In the genomic region with DNA sequence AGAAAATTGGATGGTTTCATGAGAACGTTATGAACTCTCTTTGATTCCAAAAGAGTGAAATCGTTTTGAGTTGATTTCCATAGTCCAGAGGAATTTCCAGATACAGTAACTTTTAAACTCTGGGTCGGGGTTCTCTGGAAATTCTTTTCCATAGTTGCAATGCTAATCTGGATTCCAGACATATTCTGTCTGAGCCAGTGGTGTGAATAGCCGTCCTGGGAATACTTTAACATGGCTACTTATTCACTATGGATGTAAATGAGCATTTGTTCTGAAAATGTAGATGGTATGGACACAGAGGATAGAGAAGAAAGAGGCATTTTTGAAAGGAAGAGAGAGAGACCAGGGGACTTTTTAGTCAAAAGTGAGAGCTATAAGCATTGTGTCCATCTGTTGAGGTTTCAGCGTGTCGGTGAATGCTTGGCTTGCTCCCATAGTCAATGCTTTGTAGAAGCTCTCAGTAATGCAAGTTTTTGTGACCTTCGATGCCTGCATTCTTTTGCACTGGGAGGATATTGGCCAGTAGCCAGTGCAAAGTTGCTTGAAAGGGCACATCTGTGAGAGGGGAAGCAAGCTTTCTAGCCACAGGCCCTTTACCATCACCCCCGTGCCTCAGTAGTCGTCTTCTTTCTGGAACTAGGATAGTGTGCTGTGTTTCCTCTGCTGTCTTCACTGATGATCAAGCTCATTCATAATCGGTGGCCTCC, we compare ENCODE assay signal across 16 mouse cellular contexts.
DNase-seq lines count a peak whose midpoint lies in the region; ATAC-seq and TF ChIP-seq lines count a peak whose summit lies in the region.
"Had no signal": no experiment of that assay in that cellular context is flagged by ENCODE, and none has a peak within 500 bp of the region (broad histone marks: within the 10 kb centered on the region; RNA-seq: fewer than 3 reads in every experiment).

No protein-coding gene starts in this region.

- no peaks in the 10 kb centered on the region for H3K9me3 ChIP-seq in kidney, postnatal 0 days (replicated peaks; ENCODE audit: low read length)
- no peaks in the 10 kb centered on the region for H3K9me3 ChIP-seq in forebrain, embryonic 15.5 days
- H3K9me3 ChIP-seq: embryonic facial prominence, embryonic 15.5 days; heart, embryonic 12.5 days; liver, embryonic 15.5 days; neural tube, embryonic 15.5 days had no signal

- no peaks in the 10 kb centered on the region for H3K4me1 ChIP-seq in kidney, postnatal 0 days (replicated peaks; ENCODE audit: insufficient read depth, low read length)
- H3K4me1 ChIP-seq in forebrain, embryonic 15.5 days: no peaks in the 10 kb centered on the region
- H3K4me1 ChIP-seq: embryonic facial prominence, embryonic 15.5 days; liver, embryonic 15.5 days; neural tube, embryonic 15.5 days had no signal

- H3K4me3 ChIP-seq in kidney, postnatal 0 days (replicated peaks; ENCODE audit: low read depth, low read length): no peak overlapping the region
- no peak overlapping the region for H3K4me3 ChIP-seq in forebrain, embryonic 15.5 days
- H3K4me3 ChIP-seq: embryonic facial prominence, embryonic 15.5 days; heart, embryonic 12.5 days; left cerebral cortex, adult 2 months; liver, embryonic 15.5 days; neural tube, embryonic 15.5 days had no signal

- intact Hi-C loops in heart, postnatal 25 days (cut with DNase I): no loop called here

- TF ChIP-seq CTCF in kidney, postnatal 0 days (IDR thresholded peaks at IDR 0.05; ENCODE audit: low read depth): no peak

- WGBS in kidney, postnatal 0 days: 53% methylated on average over 10 of the region's 10 CpGs
- 53% methylated on average over 10 of the region's 10 CpGs for WGBS in forebrain, embryonic 15.5 days

- H3K27me3 ChIP-seq in kidney, postnatal 0 days (ENCODE audit: insufficient read depth, low read length): no peaks in the 10 kb centered on the region
- no peaks in the 10 kb centered on the region for H3K27me3 ChIP-seq in forebrain, embryonic 15.5 days
- H3K27me3 ChIP-seq: embryonic facial prominence, embryonic 15.5 days; heart, embryonic 12.5 days; liver, embryonic 15.5 days; neural tube, embryonic 15.5 days had no signal

- DNase-seq in heart, adult 11 months: peak; percentile 71
- no peak for DNase-seq in heart, postnatal 25 days (ENCODE audit: low spot score)
- peak; percentile 27 for DNase-seq in ovary, adult 18-20 months (ENCODE audit: low spot score)
- DNase-seq in ovary, postnatal 10 days (ENCODE audit: low spot score): no peak
- peak; percentile 65 for DNase-seq in kidney, postnatal 0 days (ENCODE audit: low spot score)
- peak; percentile 20 for DNase-seq in lung, postnatal 36 days
- no peak for DNase-seq in thymus, postnatal 0 days (ENCODE audit: low spot score)
- DNase-seq: cerebellum, postnatal 25 days; midbrain, embryonic 14.5 days; thymus, adult 18-20 months had no signal

- no peak overlapping the region for H3K27ac ChIP-seq in kidney, postnatal 0 days
- H3K27ac ChIP-seq in forebrain, embryonic 15.5 days (replicated peaks): no peak overlapping the region
- H3K27ac ChIP-seq: embryonic facial prominence, embryonic 15.5 days; left cerebral cortex, adult 2 months; liver, embryonic 15.5 days; neural tube, embryonic 15.5 days had no signal

- H3K36me3 ChIP-seq in kidney, postnatal 0 days (ENCODE audit: insufficient read depth, low read length): no peaks in the 10 kb centered on the region
- H3K36me3 ChIP-seq in forebrain, embryonic 15.5 days: no peaks in the 10 kb centered on the region
- H3K36me3 ChIP-seq: embryonic facial prominence, embryonic 15.5 days; heart, embryonic 12.5 days; liver, embryonic 15.5 days; neural tube, embryonic 15.5 days had no signal

- no peak overlapping the region for H3K9ac ChIP-seq in kidney, postnatal 0 days (ENCODE audit: low read depth, low read length)
- no peak overlapping the region for H3K9ac ChIP-seq in forebrain, embryonic 15.5 days (replicated peaks)
- H3K9ac ChIP-seq: embryonic facial prominence, embryonic 15.5 days; heart, embryonic 12.5 days; liver, embryonic 15.5 days; neural tube, embryonic 15.5 days had no signal

- no peak for ATAC-seq in kidney, postnatal 0 days (replicated peaks; ENCODE audit: low FRiP score, low read depth)
- ATAC-seq in forebrain, embryonic 15.5 days (replicated peaks): no peak

- no peak overlapping the region for H3K4me2 ChIP-seq in kidney, postnatal 0 days (ENCODE audit: low read length)
- no peak overlapping the region for H3K4me2 ChIP-seq in forebrain, embryonic 15.5 days (replicated peaks)
- H3K4me2 ChIP-seq: embryonic facial prominence, embryonic 15.5 days; heart, embryonic 12.5 days; liver, embryonic 15.5 days; neural tube, embryonic 15.5 days had no signal

Comparison
In these comparisons a context has a peak if more than half of its experiments do, and no peak if none do; other contexts are left out.
1. DNase-seq: peak in heart, adult 11 months (single experiment), ovary, adult 18-20 months (single experiment), kidney, postnatal 0 days (single experiment) and lung, postnatal 36 days (single experiment); none in heart, postnatal 25 days (single experiment), ovary, postnatal 10 days (single experiment) and thymus, postnatal 0 days (single experiment).